Mouse (Mus musculus): ENCODE data around the gene Ruvbl2. TPM values are rescaled to one million over a fixed set of nuclear protein-coding genes. Genes with fewer than 3 reads are reported as not detected.
A peak's percentile ranks its signal among the peaks of the same experiment; 100 is the strongest.

Ruvbl2 gene
- total and polyA plus RNA-seq, 3 experiments = 253 to 277 (median 267) TPM

- H3K27ac ChIP-seq (ENCODE audit: insufficient read depth, low read depth) = peak overlapping the region; percentile 47
Observed at GRCm38 (mm10) chr7:45462325-45462724, 24.4 kb upstream of the Ruvbl2 start.

GRCm38 (mm10) chr7:45461781-45462180, 23.9 kb upstream of the Ruvbl2 start:
- TF ChIP-seq RAD21 (IDR thresholded peaks at IDR 0.05; ENCODE audit: low read depth, low read length) (no peak), POLR2A (IDR thresholded peaks at IDR 0.05; ENCODE audit: low read depth, low read length) (peak; percentile 6; the same call in 1 of the 2 replicates)
- Histone ChIP-seq H3K79me2 (replicated peaks; ENCODE audit: control insufficient read depth, extremely low read depth, insufficient read depth, poor library complexity, severe bottlenecking) (peaks cover 49% of the 10 kb centered on the region), H3K9ac (ENCODE audit: insufficient read depth, low read depth) (no peak overlapping the region), H3K4me2 (ENCODE audit: insufficient read depth, low read depth, poor library complexity, severe bottlenecking) (no peak overlapping the region), H3K9me3 (replicated peaks; ENCODE audit: low read length) (no peaks in the 10 kb centered on the region), H3K36me3 (replicated peaks in 1 of 2; ENCODE audit: control insufficient read depth in 1 of 2, insufficient read depth in 1 of 2, low read length in 1 of 2) (peaks cover 39 to 57% of the 10 kb centered on the region in 2 experiments), H3K27me3 (replicated peaks) (no peaks in the 10 kb centered on the region), H3K4me1 (ENCODE audit: control insufficient read depth in 1 of 2, insufficient read depth in 2 of 2) (peaks cover 16 to 44% of the 10 kb centered on the region in 2 experiments), H3K4me3 (replicated peaks in 1 of 3; ENCODE audit: low read depth in 2 of 3, low read length in 2 of 3, poor library complexity in 1 of 3) (no peak overlapping the region), H3K27ac (ENCODE audit: insufficient read depth, low read depth) (no peak overlapping the region)
- DNase-seq (ENCODE audit: extremely low read depth) = no peak
- in situ Hi-C loops (cut with MboI; ENCODE audit: low pct_ligation_motif_present, low pct_unique_long_range_greater_than_20kb, low sequenced_read_pairs) = loop anchor here (10.0 kb wide), 1 partner anchor 223 kb away; the partner anchor contains the start of gene Ntn5
- dilution Hi-C loops (cut with MboI; ENCODE audit: extremely low pct_ligation_motif_present, extremely low pct_unique_long_range_greater_than_20kb, low sequenced_read_pairs) = no loop called here

More at GRCm38 (mm10) chr7:45462325-45462724, 24.4 kb upstream of the Ruvbl2 start:
- H3K27me3 ChIP-seq (replicated peaks) = no peaks in the 10 kb centered on the region
- no peak for TF ChIP-seq ETS1 (conservative IDR thresholded peaks at IDR 0.05; ENCODE audit: low read depth, low read length)
- no peak for TF ChIP-seq USF1 (IDR thresholded peaks at IDR 0.05; ENCODE audit: low read depth, low read length)
- no peak overlapping the region for H3K4me2 ChIP-seq (ENCODE audit: insufficient read depth, low read depth, poor library complexity, severe bottlenecking)
- dilution Hi-C loops (cut with MboI; ENCODE audit: extremely low pct_ligation_motif_present, extremely low pct_unique_long_range_greater_than_20kb, low sequenced_read_pairs) (no loop called here), in situ Hi-C loops (cut with MboI; ENCODE audit: low pct_ligation_motif_present, low pct_unique_long_range_greater_than_20kb, low sequenced_read_pairs) (loop anchor here (10.0 kb wide), 1 partner anchor 222 kb away; the partner anchor contains the start of gene Ntn5)
- H3K36me3 ChIP-seq (replicated peaks in 1 of 2; ENCODE audit: control insufficient read depth in 1 of 2, insufficient read depth in 1 of 2, low read length in 1 of 2) = peaks cover 37 to 53% of the 10 kb centered on the region in 2 experiments
- no peak overlapping the region for H3K9ac ChIP-seq (ENCODE audit: insufficient read depth, low read depth)
- H3K4me3 ChIP-seq (replicated peaks in 1 of 3; ENCODE audit: low read depth in 2 of 3, low read length in 2 of 3, poor library complexity in 1 of 3) = no peak overlapping the region
- no peak for DNase-seq (ENCODE audit: extremely low read depth)
- no peaks in the 10 kb centered on the region for H3K9me3 ChIP-seq (replicated peaks; ENCODE audit: low read length)
- H3K4me1 ChIP-seq (ENCODE audit: control insufficient read depth in 1 of 2, insufficient read depth in 2 of 2) = peaks cover 16 to 43% of the 10 kb centered on the region in 2 experiments
- peaks cover 48% of the 10 kb centered on the region for H3K79me2 ChIP-seq (replicated peaks; ENCODE audit: control insufficient read depth, extremely low read depth, insufficient read depth, poor library complexity, severe bottlenecking)

DNA sequence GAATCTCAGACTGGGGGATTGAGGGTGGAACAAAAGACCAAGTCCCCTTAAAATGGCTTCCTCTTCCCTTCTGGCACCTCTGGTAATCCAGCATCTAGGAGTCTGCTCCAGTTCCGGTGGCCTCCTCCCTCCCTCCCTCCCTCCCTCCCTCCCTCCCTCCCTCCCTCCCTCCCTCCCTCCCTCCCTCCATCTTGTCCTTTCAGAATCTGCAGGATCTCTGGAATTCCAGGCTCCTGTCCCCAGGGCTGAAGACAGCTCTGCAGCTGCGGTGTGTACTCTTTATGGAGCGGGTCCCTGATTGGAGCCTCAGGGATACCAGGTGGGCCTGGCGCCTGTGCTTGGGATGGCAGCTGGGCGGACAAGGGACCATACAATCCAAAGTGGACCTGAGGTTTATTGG, 23.4 kb upstream of the Ruvbl2 start:
- in situ Hi-C loops (cut with MboI; ENCODE audit: low pct_ligation_motif_present, low pct_unique_long_range_greater_than_20kb, low sequenced_read_pairs) = loop anchor here (10.0 kb wide), 1 partner anchor 223 kb away; the partner anchor contains the start of gene Ntn5
- dilution Hi-C loops (cut with MboI; ENCODE audit: extremely low pct_ligation_motif_present, extremely low pct_unique_long_range_greater_than_20kb, low sequenced_read_pairs) = no loop called here
- no peak overlapping the region for H3K4me3 ChIP-seq (replicated peaks in 1 of 3; ENCODE audit: low read depth in 2 of 3, low read length in 2 of 3, poor library complexity in 1 of 3)
- H3K27me3 ChIP-seq (replicated peaks) = no peaks in the 10 kb centered on the region
- no peaks in the 10 kb centered on the region for H3K9me3 ChIP-seq (replicated peaks; ENCODE audit: low read length)
- peak; percentile 3; the same call in 1 of the 2 replicates for TF ChIP-seq POLR2A (IDR thresholded peaks at IDR 0.05; ENCODE audit: low read depth, low read length)
- no peak for TF ChIP-seq SMC3 (IDR thresholded peaks at IDR 0.05; ENCODE audit: low read depth, low read length)
- no peak for TF ChIP-seq ZKSCAN1 (IDR thresholded peaks at IDR 0.05; ENCODE audit: borderline replicate concordance, low read depth, low read length)
- no peak overlapping the region for H3K4me2 ChIP-seq (ENCODE audit: insufficient read depth, low read depth, poor library complexity, severe bottlenecking)
- peaks cover 39 to 60% of the 10 kb centered on the region in 2 experiments for H3K36me3 ChIP-seq (replicated peaks in 1 of 2; ENCODE audit: control insufficient read depth in 1 of 2, insufficient read depth in 1 of 2, low read length in 1 of 2)
- H3K27ac ChIP-seq (ENCODE audit: insufficient read depth, low read depth) = peak overlapping the region; percentile 80; the same call in 1 of the 2 replicates
- no peak for DNase-seq (ENCODE audit: extremely low read depth)
- peaks cover 49% of the 10 kb centered on the region for H3K79me2 ChIP-seq (replicated peaks; ENCODE audit: control insufficient read depth, extremely low read depth, insufficient read depth, poor library complexity, severe bottlenecking)
- peaks cover 16 to 48% of the 10 kb centered on the region in 2 experiments for H3K4me1 ChIP-seq (ENCODE audit: control insufficient read depth in 1 of 2, insufficient read depth in 2 of 2)
- H3K9ac ChIP-seq (ENCODE audit: insufficient read depth, low read depth) = peak overlapping the region; percentile 24; the same call in 1 of the 2 replicates

All from CH12.LX (cell line).